Mouse (Mus musculus) gastrocnemius, postnatal 25 days (tissue): Measurements from ENCODE around the gene Rab3b. TPM values are rescaled to one million over a fixed set of nuclear protein-coding genes. Genes with fewer than 3 reads are reported as not detected.

Source experiments
- DNase-seq: peaks from one replicate; pipeline ENCODE4 v3.0.0; 2022
- total RNA-seq, 2 experiments: library from RNA; stranded (reverse); gene quantifications; 1 replicate in 1 of 2; 2 replicates in 1 of 2; pipeline ENCODE4 v1.2.3; 2021

Rab3b gene
- total RNA-seq, 2 experiments from 2014 or later = not detected

- no peak for DNase-seq
Observed at GRCm38 (mm10) chr4:108950201-108950600, 71.3 kb downstream of the Rab3b start.

GRCm38 (mm10) chr4:108951663-108952062, 72.8 kb downstream of the Rab3b start:
- DNase-seq = no peak

GRCm38 (mm10) chr4:108959696-108960095, 80.8 kb downstream of the Rab3b start:
- no peak for DNase-seq

GRCm38 (mm10) chr4:108960619-108961460, 82.0 kb downstream of the Rab3b start:
- DNase-seq = no peak

- no peak for DNase-seq
Observed at GRCm38 (mm10) chr4:108963017-108963416, 84.2 kb downstream of the Rab3b start.

GRCm38 (mm10) chr4:108969517-108969916, 90.7 kb downstream of the Rab3b start:
- no peak for DNase-seq

GRCm38 (mm10) chr4:108971054-108971453, 92.2 kb downstream of the Rab3b start:
- DNase-seq = no peak

- DNase-seq = no peak
Observed at GRCm38 (mm10) chr4:108976458-108977071, 97.7 kb downstream of the Rab3b start.

GRCm38 (mm10) chr4:108986833-108987472, 108.1 kb downstream of the Rab3b start:
- DNase-seq = no peak

- no peak for DNase-seq
Observed at GRCm38 (mm10) chr4:108987473-108987842, 108.6 kb downstream of the Rab3b start.

GRCm38 (mm10) chr4:108989430-108989829, 110.6 kb downstream of the Rab3b start:
- no peak for DNase-seq

- no peak for DNase-seq
Observed at GRCm38 (mm10) chr4:108990032-108990431, 111.2 kb downstream of the Rab3b start.

GRCm38 (mm10) chr4:108990571-108990970, 111.7 kb downstream of the Rab3b start:
- DNase-seq = no peak

GRCm38 (mm10) chr4:108991811-108992210, 112.9 kb downstream of the Rab3b start:
- no peak for DNase-seq

Other genes with a start within 250 kb of the Rab3b start
- gene 3110021N24Rik, start 159.4 kb upstream of the Rab3b start, total RNA-seq = 1 to 10 TPM in 1 of 2 experiments, under 1 TPM in 1; 0.59 to 1.2 TPM
- gene Zfyve9, start 98.3 kb upstream of the Rab3b start, total RNA-seq = 10 to 100 TPM; 35.0 to 43.7 TPM
- 10 to 100 TPM; 39.4 to 44.8 TPM for gene Btf3l4, start 45.4 kb upstream of the Rab3b start, total RNA-seq
- gene Txndc12, start 44.5 kb upstream of the Rab3b start, total RNA-seq = 10 to 100 TPM; 12.0 to 15.1 TPM
- 10 to 100 TPM; 19.7 to 20.7 TPM for gene Kti12, start 31.3 kb upstream of the Rab3b start, total RNA-seq
- gene A730015C16Rik, start 30.4 kb upstream of the Rab3b start, total RNA-seq = not detected
- gene Nrd1, start 121.6 kb downstream of the Rab3b start, total RNA-seq = 100 to 1,000 TPM in 1 of 2 experiments, 10 to 100 TPM in 1; 94.5 to 106 TPM